Mouse (Mus musculus): ENCODE measurements around the gene Tgm5.
"Not testable (repeated sequence)": the region's sequence is repeated elsewhere in the genome, so short reads cannot be mapped to it uniquely, and the experiment has no call there.

Gene Tgm5

GRCm38 (mm10) chr2:121041098-121041497 lies 44.5 kb downstream of the Tgm5 start:
- DNase-seq (ENCODE audit: low spot score in 2 of 2) = peak in 1 of 2 experiments; percentile 18

DNA sequence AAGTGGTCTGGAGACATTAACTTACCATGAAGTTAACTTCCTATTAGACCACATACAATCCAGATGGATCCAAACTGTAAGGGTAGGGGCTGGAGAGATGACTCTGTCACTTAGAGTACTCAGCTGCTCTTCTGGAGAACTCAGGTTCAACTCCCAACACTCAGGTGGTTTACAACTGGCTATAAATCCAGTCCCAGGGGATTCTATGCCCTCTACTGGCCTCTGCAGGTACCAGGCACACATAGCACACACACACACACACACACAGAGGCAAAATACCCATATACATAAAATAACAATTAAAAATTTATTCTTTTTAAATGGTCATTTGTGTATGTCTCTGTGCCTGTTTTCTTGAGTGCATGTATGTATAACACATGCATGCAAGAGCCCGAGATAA lies 46.3 kb downstream of the Tgm5 start:
- no peak for DNase-seq (ENCODE audit: low spot score in 2 of 2)

GRCm38 (mm10) chr2:121038851-121039250 lies 46.8 kb downstream of the Tgm5 start:
- not testable (repeated sequence) for DNase-seq (ENCODE audit: low spot score in 2 of 2)

DNA sequence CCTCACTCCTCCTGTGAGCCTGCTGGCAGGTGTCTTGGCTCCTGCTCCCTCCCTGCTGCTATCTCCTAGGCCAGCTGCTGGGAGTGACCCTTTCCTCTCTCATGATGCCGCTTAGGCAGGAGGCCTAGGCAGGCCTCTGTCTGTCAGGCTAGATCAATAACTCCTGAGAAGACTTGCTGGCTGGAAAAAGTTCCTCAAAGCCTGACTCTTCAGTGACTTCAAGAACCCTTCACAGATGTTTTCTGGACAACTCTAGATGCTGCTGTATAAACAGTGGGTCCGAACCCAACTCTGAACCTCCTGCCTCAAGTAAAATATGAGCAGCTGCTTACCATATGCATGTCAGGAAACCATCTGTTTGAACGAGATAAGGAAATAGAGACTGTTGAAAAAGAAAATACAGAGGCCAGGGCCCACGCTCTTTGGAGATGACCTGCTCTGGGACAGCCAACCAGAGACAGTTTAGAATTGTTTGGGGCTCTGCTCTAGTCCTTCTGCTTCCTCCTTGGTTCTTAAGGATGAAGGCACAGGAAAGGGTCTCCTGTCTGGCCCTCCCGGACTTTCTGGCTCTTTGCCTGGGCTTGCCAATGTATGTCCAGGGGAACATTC lies 48.8 kb downstream of the Tgm5 start, which contains the start of gene Epb42:
Epb42 (minus strand) TSS at position 340 of the 609 bp plus-strand sequence.
- no peak for DNase-seq (ENCODE audit: low spot score in 2 of 2)

- no peak for DNase-seq (ENCODE audit: low spot score in 2 of 2)
Observed at GRCm38 (mm10) chr2:121022918-121023317, 62.7 kb downstream of the Tgm5 start.

- no peak for DNase-seq (ENCODE audit: low spot score in 2 of 2)
Observed at GRCm38 (mm10) chr2:121017151-121017550, 68.5 kb downstream of the Tgm5 start.

GRCm38 (mm10) chr2:121016226-121016625 lies 69.4 kb downstream of the Tgm5 start:
- DNase-seq (ENCODE audit: low spot score in 2 of 2) = no peak

DNA sequence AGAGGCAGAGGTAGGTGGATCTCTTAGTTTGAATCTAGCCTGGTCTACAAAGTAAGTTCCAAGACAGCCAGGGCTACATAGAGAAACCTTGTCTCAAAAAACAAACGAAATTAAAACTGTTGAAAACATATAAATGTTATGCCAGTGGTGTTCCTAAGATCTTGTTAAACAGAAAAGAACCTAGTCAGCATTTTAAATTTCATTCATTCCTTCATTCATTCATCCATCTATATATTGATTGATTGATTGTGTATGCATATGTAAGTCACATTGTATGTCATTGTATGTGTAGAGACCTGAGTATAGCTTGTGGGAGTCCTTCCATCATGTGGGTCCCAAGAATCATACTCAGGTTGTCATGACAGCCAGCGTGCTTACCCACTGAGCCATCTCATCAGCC lies 70.1 kb downstream of the Tgm5 start:
- DNase-seq (ENCODE audit: low spot score in 2 of 2) = no peak

GRCm38 (mm10) chr2:121012676-121013075 lies 73.0 kb downstream of the Tgm5 start:
- no peak for DNase-seq (ENCODE audit: low spot score in 2 of 2)

GRCm38 (mm10) chr2:121009071-121009677 lies 76.5 kb downstream of the Tgm5 start:
- no peak for DNase-seq (ENCODE audit: low spot score in 2 of 2)

- DNase-seq (ENCODE audit: low spot score in 2 of 2) = no peak
Observed at GRCm38 (mm10) chr2:121008664-121009007, 77.0 kb downstream of the Tgm5 start.

DNA sequence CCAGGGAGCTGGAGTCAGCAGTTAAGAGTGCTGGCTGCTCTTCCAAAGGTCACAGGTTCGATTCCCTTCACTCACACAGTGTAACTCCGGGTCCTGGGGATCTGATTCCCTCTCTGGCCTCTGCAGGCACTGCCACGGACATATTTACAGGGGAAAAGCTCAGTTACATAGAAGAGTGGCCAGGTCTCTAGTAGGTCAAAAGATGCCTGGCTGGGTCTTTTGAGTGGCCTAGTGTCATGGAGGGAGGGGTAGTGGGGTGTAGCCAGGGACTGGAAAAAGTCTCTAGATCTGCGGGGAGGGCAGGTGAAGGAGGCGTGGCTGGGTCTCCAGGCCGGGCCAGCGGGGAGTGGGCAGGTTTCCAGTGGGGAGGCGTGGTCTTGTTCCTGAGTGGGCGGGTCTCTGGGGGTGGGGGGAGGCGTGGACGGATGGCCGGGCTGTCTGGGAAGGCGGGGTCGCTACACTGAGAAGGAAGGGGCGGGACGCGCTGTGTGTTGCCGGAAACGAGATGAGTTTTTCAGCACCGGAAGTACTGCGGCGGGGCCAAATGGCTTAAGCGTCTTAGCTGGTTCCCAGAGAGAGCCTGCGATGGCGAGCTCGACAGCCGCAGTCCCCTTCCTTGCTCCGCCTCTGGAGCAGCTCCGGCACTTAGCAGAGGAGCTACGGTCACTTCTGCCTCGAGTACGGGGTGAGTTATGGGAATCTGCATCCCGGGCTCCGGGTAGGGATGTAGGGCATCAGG lies 77.5 kb downstream of the Tgm5 start, which contains the start of gene Ccndbp1:
Ccndbp1 (plus strand) TSS at position 479 of the 739 bp plus-strand sequence.
- peak; percentile 64 to 68 for DNase-seq (ENCODE audit: low spot score in 2 of 2)

DNA sequence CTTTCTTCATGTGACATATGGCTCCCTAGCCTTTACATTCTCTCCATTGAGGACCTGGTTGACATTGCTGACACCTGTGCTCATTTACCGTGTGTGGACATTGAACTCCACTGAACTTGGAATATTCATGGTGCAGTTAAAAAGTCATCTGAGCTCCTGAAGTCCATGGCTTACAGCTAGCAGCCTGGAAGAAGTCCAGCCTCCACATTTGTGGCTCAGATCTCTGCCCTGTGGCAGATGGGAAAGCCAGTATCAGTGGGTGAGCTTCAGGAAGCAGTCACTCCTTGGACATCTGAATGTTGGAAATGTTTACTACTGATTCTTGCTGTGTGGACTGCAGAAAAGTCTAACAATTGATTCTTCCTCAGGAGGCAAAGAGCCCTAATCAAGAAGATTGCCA lies 78.7 kb downstream of the Tgm5 start:
- no peak for DNase-seq (ENCODE audit: low spot score in 2 of 2)

DNA sequence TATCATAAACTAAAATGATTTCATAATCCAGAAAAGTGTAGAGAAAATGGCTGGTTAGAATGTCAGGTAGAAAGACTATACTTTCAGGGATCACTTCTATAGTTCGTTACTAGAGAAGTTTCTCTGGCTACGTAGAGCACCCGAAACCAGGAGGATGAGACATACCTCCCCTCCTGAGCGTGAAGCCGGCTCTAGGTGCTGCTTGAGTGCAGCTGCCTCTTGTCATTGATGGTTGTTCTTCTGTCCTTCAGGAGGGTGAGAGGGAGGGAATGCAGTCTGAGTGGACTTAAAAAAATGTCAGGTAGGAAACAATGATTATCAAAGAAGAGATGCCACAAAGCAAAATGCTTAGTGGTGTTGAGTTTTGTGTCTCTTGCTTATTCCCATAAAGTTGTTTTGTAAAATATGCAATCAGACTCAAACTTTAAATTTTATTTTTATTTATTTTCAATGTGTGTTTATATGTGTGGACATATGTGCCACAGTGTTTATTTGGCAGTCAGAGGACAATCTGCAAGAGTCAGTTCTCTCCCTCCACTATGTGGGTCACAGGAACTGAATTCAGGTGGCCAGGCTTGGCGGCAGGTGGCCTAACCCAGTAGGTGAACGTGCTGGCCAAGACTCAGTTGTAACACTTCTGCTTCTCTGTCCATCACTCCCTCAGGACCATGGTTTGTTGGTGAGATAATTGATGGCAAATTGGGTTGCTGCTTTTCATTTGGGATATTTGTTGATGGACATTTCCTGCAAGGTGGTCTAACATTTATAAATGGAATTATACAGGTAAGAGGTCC lies 81.4 kb downstream of the Tgm5 start:
- no peak for DNase-seq (ENCODE audit: low spot score in 2 of 2)

GRCm38 (mm10) chr2:121003586-121003985 lies 82.1 kb downstream of the Tgm5 start:
- DNase-seq (ENCODE audit: low spot score in 2 of 2) = no peak

- DNase-seq (ENCODE audit: low spot score in 2 of 2) = no peak
Observed at GRCm38 (mm10) chr2:120998863-120999262, 86.8 kb downstream of the Tgm5 start.

GRCm38 (mm10) chr2:120996607-120997006 lies 89.0 kb downstream of the Tgm5 start:
- not testable (repeated sequence) for DNase-seq (ENCODE audit: low spot score in 2 of 2)
